Mouse (Mus musculus): ENCODE data around the gene Mapk8ip2. TPM values are rescaled to one million over a fixed set of nuclear protein-coding genes. Genes with fewer than 3 reads are reported as not detected.

The Mapk8ip2 gene
- polyA plus RNA-seq (2015; fragmentation: Nextera tagmentation; extraction: Ambion mirVana), result 2.8 and 5.4 TPM in 2 replicates

DNA sequence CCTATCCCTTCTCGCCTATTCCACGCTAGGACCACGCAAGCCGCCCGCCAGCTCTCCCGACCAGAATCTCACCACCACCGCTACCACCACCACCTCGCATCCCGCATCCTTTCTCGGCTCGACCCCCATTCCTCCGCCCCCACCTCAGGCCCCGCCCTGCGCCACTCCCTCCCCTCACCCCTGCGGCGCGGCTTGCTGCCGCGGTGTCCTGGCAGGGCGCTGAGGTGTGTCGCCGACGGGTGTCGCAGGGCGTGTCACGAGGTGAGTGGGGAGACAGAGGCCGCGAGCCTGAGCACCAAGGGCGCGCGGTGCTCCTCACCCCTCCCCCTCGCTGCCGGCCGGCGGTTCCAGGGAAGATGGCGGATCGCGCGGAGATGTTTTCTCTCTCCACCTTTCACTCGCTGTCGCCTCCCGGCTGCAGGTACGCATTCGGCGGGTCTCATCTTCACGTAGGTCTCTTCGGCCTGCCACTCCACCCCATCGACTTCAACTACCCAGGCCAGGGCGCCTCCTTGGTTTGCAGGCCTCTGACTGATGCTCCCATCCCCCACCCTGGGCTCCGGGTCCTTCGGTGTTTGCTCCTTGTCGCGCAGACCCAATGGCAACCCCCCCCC, at the start of gene Mapk8ip2:
TSS of gene Mapk8ip2 (plus strand) at position 49 of the 614 bp plus-strand sequence.
- peak within 1 kb of the TSS; percentile 52 for H3K4me3 ChIP-seq
- H3K4me1 ChIP-seq, result peaks cover 13% of the 10 kb centered on the region
- H3K9me3 ChIP-seq, result no peaks in the 10 kb centered on the region
- no peaks in the 10 kb centered on the region for H3K36me3 ChIP-seq
- no peak for ATAC-seq (ENCODE audit: insufficient number of reproducible peaks, insufficient read depth, low FRiP score, low TSS enrichment, low read depth)
- WGBS, result 1% methylated on average over 53 of the region's 53 CpGs
- H3K9ac ChIP-seq, result peak within 1 kb of the TSS; percentile 59
- peaks cover 31% of the 10 kb centered on the region for H3K27me3 ChIP-seq
- H3K4me2 ChIP-seq, result peak within 1 kb of the TSS; percentile 95
- H3K27ac ChIP-seq, result no peak within 1 kb of the TSS

DNA sequence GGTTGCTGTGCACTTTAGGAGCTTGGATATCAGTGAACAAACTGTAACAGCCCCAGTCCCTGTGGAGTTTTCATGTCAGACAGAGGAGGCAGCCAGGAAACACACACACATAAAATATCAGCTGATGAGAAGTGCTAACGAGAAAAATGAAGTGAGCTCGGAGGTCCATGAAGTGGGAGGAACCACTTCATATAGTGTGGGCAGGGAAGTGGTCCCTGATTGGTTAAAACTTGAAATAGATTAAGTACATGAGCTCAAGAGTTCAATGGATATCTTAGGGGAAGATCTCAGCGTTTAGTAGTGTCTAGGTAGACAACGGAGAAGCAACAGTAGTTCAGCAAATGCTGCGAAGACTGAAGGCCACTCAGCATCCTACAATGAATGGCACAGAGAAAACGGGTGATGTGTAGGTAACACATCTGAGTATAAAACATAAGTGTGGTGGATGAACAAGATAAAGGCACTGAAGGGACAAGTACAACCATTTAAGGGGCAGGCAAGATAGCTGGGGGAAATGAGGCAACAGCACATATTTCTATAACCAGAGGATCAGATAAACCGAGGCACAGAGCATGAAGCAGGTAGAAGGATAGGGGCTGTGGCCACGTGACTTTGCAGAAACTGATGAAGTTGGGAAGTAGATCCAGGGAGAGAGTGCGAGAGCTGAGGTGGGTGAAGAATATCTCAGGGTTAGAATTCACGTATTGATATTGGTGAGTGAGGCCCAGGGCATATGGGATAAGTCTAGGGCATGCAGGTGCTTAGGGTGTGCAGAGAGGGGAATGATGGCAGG, 48.7 kb upstream of the Mapk8ip2 start:
- ATAC-seq (ENCODE audit: insufficient number of reproducible peaks, insufficient read depth, low FRiP score, low TSS enrichment, low read depth), result no peak
- Histone ChIP-seq H3K9ac (no peak overlapping the region), H3K27ac (no peak overlapping the region), H3K4me3 (no peak overlapping the region), H3K9me3 (peaks cover 9% of the 10 kb centered on the region; the same call in 1 of the 2 replicates), H3K4me1 (no peaks in the 10 kb centered on the region), H3K36me3 (no peaks in the 10 kb centered on the region), H3K27me3 (no peaks in the 10 kb centered on the region), H3K4me2 (no peak overlapping the region)
- 81% methylated on average over 10 of the region's 10 CpGs for WGBS

DNA sequence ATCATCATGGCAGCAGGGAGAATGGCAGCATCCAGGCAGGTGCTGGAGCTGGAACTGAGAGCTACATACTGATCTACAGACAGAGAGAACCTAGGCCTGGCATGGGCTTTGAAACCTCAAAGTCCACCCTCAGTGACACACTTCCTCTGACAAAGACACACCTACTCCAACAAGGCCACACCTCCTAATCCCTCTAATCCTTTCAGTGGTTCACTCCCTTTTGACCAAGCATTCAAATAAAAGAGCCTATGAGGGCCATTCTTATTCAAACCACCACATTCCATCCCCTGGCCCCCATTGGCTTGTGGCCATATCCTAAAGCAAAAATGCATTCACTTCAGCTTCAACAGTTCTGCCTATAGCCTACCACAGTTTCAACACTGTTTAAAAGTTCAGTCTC, 47.0 kb upstream of the Mapk8ip2 start:
- no peak overlapping the region for H3K4me2 ChIP-seq
- no peak overlapping the region for H3K9ac ChIP-seq
- H3K27me3 ChIP-seq, result no peaks in the 10 kb centered on the region
- no peaks in the 10 kb centered on the region for H3K4me1 ChIP-seq
- H3K9me3 ChIP-seq, result peaks cover 9% of the 10 kb centered on the region; the same call in 1 of the 2 replicates
- H3K4me3 ChIP-seq, result no peak overlapping the region
- ATAC-seq (ENCODE audit: insufficient number of reproducible peaks, insufficient read depth, low FRiP score, low TSS enrichment, low read depth), result no peak
- no peaks in the 10 kb centered on the region for H3K36me3 ChIP-seq
- H3K27ac ChIP-seq, result no peak overlapping the region

DNA sequence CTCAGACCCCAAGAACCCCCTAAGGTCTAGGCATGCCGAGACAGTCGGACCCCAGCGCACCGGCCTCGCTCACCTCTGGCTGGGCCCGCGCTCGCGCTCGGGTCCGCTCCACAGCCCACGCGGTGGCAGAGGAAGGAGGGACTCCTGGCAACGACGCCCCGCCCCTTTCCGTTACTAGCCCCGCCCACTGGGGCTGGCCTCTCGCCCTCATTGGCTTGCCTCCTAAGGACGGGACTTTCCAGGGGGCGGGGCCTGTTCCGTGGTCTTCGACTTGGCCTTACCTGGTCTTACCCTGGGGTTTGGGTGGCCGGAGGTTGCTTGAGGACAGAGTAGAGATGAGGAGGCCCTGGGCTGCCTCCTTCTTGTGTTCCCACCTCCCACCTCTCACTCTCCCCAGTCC, 43.6 kb upstream of the Mapk8ip2 start, which contains the start of gene Syce3:
TSS of gene Syce3 (minus strand) at position 386 of the 400 bp plus-strand sequence.
- Histone ChIP-seq H3K4me3 (no peak within 1 kb of the TSS), H3K4me2 (no peak within 1 kb of the TSS), H3K4me1 (no peaks in the 10 kb centered on the region), H3K27me3 (no peaks in the 10 kb centered on the region), H3K9ac (no peak within 1 kb of the TSS), H3K9me3 (peaks cover 9% of the 10 kb centered on the region; the same call in 1 of the 2 replicates), H3K27ac (no peak within 1 kb of the TSS), H3K36me3 (no peaks in the 10 kb centered on the region)
- 82% methylated on average over 20 of the region's 24 CpGs for WGBS
- ATAC-seq (ENCODE audit: insufficient number of reproducible peaks, insufficient read depth, low FRiP score, low TSS enrichment, low read depth), result 0 out of 2 replicates have a peak, but pooled peaks have one; percentile 52

DNA sequence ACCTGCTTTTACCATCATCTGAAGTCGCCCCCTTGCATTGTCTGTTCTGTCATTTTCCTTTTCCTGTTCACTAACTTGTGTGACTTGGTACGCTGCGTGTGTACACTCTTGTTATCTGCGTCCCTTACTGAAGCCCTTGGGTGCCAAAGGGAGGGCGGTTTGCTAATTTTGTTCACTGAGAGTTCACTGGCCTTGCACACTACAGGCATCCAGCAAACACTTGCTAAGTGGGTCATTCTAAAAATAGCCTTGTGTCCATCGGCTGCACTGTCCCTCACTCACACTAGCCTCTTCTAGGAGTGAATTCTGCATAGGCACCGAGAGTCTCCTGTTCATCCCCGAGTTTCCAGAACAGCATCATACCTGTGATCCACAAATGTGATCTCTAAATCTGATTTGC, 38.4 kb upstream of the Mapk8ip2 start:
- peaks cover 12% of the 10 kb centered on the region for H3K36me3 ChIP-seq
- H3K4me1 ChIP-seq, result no peaks in the 10 kb centered on the region
- no peak overlapping the region for H3K4me3 ChIP-seq
- H3K9me3 ChIP-seq, result no peaks in the 10 kb centered on the region
- no peaks in the 10 kb centered on the region for H3K27me3 ChIP-seq
- no peak for ATAC-seq (ENCODE audit: insufficient number of reproducible peaks, insufficient read depth, low FRiP score, low TSS enrichment, low read depth)
- H3K27ac ChIP-seq, result no peak overlapping the region
- no peak overlapping the region for H3K4me2 ChIP-seq
- H3K9ac ChIP-seq, result no peak overlapping the region
- 88% methylated on average over 8 of the region's 8 CpGs for WGBS

DNA sequence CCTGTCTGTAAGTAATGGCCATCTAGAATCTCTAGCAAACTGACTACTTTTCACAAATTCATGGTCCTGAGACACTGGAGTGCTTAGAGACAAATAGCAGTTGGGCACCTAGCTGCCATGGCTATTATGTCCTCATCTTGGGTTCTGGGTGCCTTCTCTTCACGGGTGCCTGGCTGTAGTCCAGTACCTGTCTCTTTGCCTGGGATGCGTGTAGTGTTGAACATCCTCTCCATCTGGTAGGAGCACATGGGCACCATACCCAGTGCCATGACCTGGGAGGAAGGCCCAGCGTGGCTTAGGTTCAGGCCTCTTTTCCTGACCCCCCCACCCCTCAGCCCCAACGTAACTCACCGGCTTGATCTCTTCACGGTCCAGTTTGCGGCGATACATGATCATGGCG, 31.8 kb upstream of the Mapk8ip2 start:
- Histone ChIP-seq H3K9me3 (no peaks in the 10 kb centered on the region), H3K9ac (no peak overlapping the region), H3K36me3 (peaks cover 39% of the 10 kb centered on the region), H3K27me3 (no peaks in the 10 kb centered on the region), H3K27ac (no peak overlapping the region), H3K4me3 (no peak overlapping the region), H3K4me1 (peaks cover 7% of the 10 kb centered on the region; the same call in 1 of the 2 replicates), H3K4me2 (no peak overlapping the region)
- WGBS, result 88% methylated on average over 9 of the region's 9 CpGs
- no peak for ATAC-seq (ENCODE audit: insufficient number of reproducible peaks, insufficient read depth, low FRiP score, low TSS enrichment, low read depth)

DNA sequence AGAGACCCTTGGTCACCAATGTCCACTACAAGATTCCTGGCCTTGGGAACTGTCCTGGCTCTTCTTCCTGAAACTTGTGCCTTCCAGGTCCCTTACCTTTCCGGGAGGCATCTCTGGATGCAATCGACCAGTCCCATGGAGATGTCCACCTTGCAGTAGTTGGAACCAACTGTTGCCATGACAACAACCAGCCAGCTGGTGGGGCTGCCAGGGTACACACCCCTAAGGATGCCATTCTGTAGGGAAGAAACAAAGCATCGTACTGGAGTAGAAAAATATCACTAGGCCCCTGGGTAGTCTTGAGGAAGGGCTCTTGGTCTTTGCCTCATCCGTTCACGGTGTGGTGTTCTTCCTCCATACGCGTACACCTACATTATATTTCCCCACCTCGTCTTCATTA, 29.1 kb upstream of the Mapk8ip2 start:
- Histone ChIP-seq H3K27me3 (no peaks in the 10 kb centered on the region), H3K36me3 (peaks cover 45% of the 10 kb centered on the region)
- WGBS, result 80% methylated on average over 8 of the region's 8 CpGs

DNA sequence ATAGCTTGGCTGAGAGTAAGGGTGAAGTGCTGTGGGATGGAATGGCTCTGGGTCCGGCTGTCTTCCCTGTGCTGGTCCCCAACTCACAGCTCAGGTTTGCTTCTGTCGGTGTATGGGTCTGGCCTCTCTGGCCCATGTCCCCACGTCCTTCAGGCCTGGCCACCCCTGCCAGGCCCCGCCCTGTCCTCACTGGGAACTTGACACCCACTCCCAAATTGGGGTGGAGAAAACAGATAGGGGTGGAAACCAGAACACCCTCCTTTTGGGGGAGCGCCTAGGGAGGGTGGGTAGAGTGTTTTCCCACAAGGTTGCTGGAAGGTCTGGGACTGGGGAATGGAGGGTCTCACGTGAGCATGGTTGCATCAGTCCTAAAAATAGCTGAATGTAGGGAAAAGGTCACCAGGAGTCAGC, 28.0 kb upstream of the Mapk8ip2 start, which contains the start of gene Cpt1b:
TSS of gene Cpt1b (minus strand) at position 153 of the 411 bp plus-strand sequence.
- H3K4me3 ChIP-seq, result no peak within 1 kb of the TSS
- H3K9me3 ChIP-seq, result no peaks in the 10 kb centered on the region
- peak within 1 kb of the TSS; percentile 57; the same call in 1 of the 2 replicates for H3K9ac ChIP-seq
- no peaks in the 10 kb centered on the region for H3K27me3 ChIP-seq
- no peak within 1 kb of the TSS for H3K27ac ChIP-seq
- no peak for ATAC-seq (ENCODE audit: insufficient number of reproducible peaks, insufficient read depth, low FRiP score, low TSS enrichment, low read depth)
- H3K4me2 ChIP-seq, result peak within 1 kb of the TSS; percentile 20; the same call in 1 of the 2 replicates
- 21% methylated on average over 6 of the region's 6 CpGs for WGBS
- peaks cover 16% of the 10 kb centered on the region for H3K4me1 ChIP-seq
- H3K36me3 ChIP-seq, result peaks cover 36% of the 10 kb centered on the region

More for the DNA sequence above, 29.1 kb upstream of the Mapk8ip2 start:
- ATAC-seq (ENCODE audit: insufficient number of reproducible peaks, insufficient read depth, low FRiP score, low TSS enrichment, low read depth), result no peak
- H3K4me2 ChIP-seq, result no peak overlapping the region
- H3K9ac ChIP-seq, result no peak overlapping the region
- no peak overlapping the region for H3K27ac ChIP-seq
- no peak overlapping the region for H3K4me3 ChIP-seq
- peaks cover 16% of the 10 kb centered on the region for H3K4me1 ChIP-seq
- H3K9me3 ChIP-seq, result no peaks in the 10 kb centered on the region

DNA sequence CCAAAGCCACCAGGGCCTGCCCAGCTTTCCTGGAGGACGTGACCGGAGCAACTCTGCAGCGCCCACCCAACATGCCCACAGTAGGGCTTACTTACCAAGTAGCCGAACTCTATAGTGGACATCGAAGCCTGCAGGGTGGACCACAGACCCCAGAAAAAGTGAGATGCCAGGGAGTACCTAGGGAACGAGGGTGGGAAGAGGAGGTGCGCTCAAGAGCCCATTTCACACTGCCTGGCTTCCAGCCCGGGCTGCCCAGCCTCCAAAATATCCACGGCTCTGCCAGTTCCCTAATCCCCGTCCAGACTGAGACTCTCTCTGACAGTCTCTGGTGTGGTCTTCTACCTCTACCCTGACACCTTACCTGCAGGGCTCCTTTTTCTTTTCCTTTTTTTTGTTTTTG, 27.0 kb upstream of the Mapk8ip2 start:
- Histone ChIP-seq H3K9ac (no peak overlapping the region), H3K4me2 (no peak overlapping the region), H3K36me3 (peaks cover 36% of the 10 kb centered on the region), H3K9me3 (no peaks in the 10 kb centered on the region), H3K4me1 (peaks cover 16% of the 10 kb centered on the region), H3K27me3 (no peaks in the 10 kb centered on the region), H3K27ac (no peak overlapping the region), H3K4me3 (no peak overlapping the region)
- WGBS, result 91% methylated on average over 10 of the region's 10 CpGs
- no peak for ATAC-seq (ENCODE audit: insufficient number of reproducible peaks, insufficient read depth, low FRiP score, low TSS enrichment, low read depth)

DNA sequence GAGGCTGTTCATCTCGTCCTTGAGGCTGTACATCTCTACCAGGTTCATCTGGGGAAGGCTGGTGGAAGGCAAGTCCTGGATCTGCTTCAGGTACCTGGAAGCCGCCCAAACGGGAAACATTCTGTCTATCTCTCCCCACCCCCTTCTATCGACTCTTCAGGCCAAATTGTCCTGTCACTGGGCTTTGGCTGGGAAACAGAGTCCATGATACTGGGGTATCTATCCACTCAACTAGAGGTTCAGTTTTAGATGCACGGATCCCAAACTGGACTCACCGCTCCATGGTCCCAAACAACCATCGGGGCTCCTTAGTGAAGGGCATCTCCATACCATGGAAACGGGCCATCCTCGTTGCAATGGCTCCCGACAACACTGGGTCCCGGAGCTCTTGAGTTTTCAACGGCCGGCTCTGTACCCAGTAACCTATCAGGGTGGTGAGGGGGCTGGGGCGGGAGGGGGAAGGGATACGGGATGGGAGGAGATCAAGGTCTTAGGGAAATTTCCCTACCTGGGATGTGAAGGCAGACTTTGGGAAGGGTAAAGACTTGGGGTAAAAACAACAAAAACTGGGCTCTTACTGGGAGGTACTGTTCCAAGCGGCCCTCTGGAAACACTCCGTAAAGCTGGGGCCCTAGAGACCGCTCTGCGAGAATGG, 25.4 kb upstream of the Mapk8ip2 start:
- H3K9me3 ChIP-seq, result no peaks in the 10 kb centered on the region
- peaks cover 36% of the 10 kb centered on the region for H3K36me3 ChIP-seq
- H3K4me2 ChIP-seq, result peak overlapping the region; percentile 73
- no peak for ATAC-seq (ENCODE audit: insufficient number of reproducible peaks, insufficient read depth, low FRiP score, low TSS enrichment, low read depth)
- H3K4me1 ChIP-seq, result peaks cover 16% of the 10 kb centered on the region
- H3K27me3 ChIP-seq, result no peaks in the 10 kb centered on the region
- 85% methylated on average over 19 of the region's 19 CpGs for WGBS
- no peak overlapping the region for H3K27ac ChIP-seq
- H3K9ac ChIP-seq, result peak overlapping the region; percentile 81
- H3K4me3 ChIP-seq, result peak overlapping the region; percentile 81

DNA sequence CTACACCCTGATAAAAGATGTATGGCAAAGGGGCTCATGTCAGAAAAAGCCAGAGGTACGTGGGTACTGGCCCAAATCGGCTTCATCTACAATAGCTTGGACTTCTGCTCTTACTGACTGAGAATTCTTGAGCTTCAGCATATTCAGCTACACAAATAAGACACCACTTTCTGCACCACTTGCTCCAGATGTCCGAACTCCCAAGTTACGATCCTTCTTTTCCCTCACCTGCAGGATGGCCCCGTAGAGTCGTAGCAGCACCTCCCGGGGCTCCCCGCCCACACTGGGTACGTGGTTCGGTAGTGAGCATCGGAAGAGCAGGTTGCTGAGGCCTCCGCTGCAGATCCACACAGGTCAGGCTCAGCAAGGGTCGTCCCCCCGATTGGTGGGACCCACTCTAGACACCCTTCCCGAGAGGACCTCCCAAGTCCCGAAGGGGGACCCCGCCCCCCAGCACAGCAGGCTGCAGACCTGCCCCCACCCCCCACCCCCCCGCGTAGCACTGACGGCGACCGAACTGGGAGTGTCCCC, 24.8 kb upstream of the Mapk8ip2 start:
- Histone ChIP-seq H3K27me3 (no peaks in the 10 kb centered on the region), H3K4me2 (peak overlapping the region; percentile 73)
- 4% methylated on average over 21 of the region's 22 CpGs for WGBS

More for the DNA sequence above, 24.8 kb upstream of the Mapk8ip2 start:
- no peaks in the 10 kb centered on the region for H3K9me3 ChIP-seq
- H3K27ac ChIP-seq, result peak overlapping the region; percentile 98
- H3K36me3 ChIP-seq, result peaks cover 33% of the 10 kb centered on the region
- peak; percentile 33 for ATAC-seq (ENCODE audit: insufficient number of reproducible peaks, insufficient read depth, low FRiP score, low TSS enrichment, low read depth)
- peaks cover 16% of the 10 kb centered on the region for H3K4me1 ChIP-seq
- peak overlapping the region; percentile 81 for H3K4me3 ChIP-seq
- H3K9ac ChIP-seq, result peak overlapping the region; percentile 81
